Mouse (Mus musculus): ENCODE measurements around the gene Rnf186.
"Not testable (repeated sequence)": the region's sequence is repeated elsewhere in the genome, so short reads cannot be mapped to it uniquely, and the experiment has no call there.

Rnf186 gene

GRCm38 (mm10) chr4:138971371-138971770, 4.5 kb downstream of the Rnf186 start:
- no peak for DNase-seq (ENCODE audit: extremely low read depth, low read depth, low spot score)

- DNase-seq (ENCODE audit: extremely low read depth, low read depth, low spot score) = peak; percentile 77
These were observed 5.4 kb downstream of the Rnf186 start for GRCm38 (mm10) chr4:138972139-138972826.

DNA sequence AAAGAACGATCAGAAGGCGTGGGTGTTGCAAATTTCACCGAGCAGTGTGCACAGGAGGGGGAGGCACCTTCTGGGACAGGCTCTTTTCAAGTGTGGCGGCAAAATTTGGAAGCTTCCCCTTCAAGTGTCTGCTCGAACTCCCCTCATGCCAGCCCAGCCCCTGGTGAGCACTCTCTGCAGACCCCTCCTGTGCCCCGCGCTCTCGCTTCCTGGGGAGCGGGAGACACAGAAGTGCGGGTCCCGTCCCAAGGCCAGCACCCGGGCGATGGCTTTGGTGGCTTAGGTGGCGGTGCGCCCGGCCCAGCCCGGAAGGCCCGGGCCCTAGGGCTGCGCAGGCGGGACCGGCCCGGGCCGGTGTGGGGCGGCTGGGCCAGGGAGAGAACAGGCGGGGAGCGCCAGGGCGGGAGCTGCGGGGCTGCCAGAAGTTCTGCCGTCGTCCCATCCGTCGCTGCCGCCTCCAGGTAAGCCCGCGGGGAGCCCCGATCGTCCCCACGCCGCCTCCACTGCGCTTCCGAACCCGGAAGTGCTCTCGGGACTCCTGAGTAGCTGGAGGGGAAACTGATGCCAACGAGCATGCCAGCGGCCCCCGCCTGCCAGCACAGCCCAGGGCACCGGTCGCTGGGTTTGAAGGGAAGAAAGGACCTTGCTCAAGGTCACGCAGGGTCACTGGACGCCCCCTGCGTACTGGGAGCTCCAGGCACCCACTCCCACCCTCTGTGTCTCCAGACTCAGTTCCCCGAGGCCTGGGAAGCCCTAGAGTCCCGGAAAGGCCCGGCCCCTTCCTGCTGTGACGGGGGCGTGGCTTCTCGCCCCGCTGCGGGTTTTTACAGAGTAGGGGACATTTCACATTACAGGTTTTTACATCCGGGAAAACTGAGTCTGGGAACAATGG, 6.2 kb downstream of the Rnf186 start, which contains the start of gene Tmco4:
Gene Tmco4 (plus strand): TSS at position 62 of the 892 bp plus-strand sequence.
- no peak for DNase-seq (ENCODE audit: extremely low read depth, low read depth, low spot score)

DNA sequence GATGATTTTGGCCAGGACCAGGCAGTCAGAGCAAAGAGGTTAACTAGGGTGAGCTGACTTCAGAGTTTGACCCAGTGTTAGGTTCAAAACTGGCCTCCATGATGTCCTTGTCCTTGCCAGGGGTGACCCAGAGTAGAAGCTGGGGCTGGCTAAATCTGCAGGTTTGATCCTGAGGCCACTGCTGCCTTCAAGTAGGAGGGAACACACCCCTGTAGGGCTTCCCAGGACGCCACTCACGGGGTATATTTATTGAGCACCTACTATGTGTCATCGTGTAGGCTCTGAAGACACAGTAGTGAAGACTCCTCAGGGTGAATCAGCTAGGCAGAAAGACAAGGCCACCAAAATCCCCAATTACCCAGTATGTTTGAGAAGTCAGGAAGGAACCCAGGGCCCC, 6.8 kb downstream of the Rnf186 start:
- no peak for DNase-seq (ENCODE audit: extremely low read depth, low read depth, low spot score)

DNA sequence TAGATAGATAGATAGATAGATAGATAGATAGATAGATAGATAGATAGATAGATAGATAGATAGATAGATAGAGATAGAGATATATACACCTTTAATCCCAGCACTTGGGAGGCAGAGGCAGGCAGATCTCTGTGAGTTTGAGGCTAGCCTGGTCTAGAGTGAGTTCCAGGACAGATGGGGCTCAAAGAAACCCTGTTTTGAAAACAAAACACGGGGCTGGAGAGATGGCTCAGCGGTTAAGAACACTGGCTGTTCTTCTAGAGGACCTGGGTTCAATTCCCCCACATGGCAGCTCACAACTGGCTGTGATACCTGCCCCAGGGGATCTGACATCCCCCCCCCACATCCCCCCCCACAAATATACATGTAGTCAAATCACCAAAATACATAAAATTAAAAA, 7.6 kb downstream of the Rnf186 start:
- DNase-seq (ENCODE audit: extremely low read depth, low read depth, low spot score) = not testable (repeated sequence)

- DNase-seq (ENCODE audit: extremely low read depth, low read depth, low spot score) = no peak
These were observed 8.3 kb downstream of the Rnf186 start for GRCm38 (mm10) chr4:138975194-138975593.

DNA sequence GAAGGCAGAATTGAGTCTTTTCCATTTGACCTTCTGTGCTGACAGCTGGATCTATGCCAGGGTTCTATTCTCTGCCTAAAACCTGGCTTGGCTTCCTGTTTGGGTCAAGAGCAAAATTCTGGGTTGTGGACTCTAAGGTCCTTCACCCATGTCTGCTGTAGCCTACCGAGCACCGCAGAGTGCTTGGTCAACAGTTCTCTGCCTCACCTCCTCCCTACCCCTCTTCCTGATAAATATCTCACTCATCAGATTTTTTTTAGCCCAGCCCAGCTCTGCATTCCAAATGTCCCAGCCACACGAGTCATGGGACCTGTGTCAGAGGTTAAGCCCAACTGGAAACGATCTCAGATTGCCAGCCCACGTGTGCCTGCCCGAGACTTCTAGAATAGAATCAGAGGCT, 9.1 kb downstream of the Rnf186 start:
- DNase-seq (ENCODE audit: extremely low read depth, low read depth, low spot score) = no peak

GRCm38 (mm10) chr4:138980021-138980420, 13.1 kb downstream of the Rnf186 start:
- no peak for DNase-seq (ENCODE audit: extremely low read depth, low read depth, low spot score)

DNA sequence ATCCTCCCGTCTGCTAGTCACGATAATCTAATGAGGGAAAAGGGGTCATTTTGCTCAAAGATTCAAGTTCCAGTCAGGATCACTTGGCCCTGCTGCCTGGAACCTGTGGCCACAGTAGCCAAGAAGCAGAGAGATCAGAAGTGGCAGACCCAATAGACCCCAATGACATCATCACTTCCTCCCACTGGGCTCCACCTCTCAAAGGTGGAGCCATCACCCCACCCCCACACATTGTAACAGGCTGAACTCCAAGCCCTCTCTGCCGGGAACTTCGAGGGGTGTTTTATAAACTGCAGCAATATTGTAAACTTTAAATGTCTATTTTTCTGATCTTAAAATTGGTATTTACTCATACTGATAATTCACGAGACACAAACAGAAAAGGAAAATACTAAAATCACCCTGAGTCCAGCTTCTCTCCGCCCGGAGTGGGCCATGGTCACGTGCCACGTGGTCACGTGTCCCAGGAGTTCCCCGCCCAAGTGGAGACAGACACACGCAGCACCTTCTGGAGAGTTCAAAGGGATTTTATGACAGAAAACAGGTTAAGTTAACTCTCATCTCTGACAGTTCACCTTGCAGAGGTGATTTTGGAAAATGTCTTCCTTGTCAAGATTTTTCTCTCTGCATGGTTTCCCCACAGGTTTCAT, 14.0 kb downstream of the Rnf186 start:
- DNase-seq (ENCODE audit: extremely low read depth, low read depth, low spot score) = no peak

DNA sequence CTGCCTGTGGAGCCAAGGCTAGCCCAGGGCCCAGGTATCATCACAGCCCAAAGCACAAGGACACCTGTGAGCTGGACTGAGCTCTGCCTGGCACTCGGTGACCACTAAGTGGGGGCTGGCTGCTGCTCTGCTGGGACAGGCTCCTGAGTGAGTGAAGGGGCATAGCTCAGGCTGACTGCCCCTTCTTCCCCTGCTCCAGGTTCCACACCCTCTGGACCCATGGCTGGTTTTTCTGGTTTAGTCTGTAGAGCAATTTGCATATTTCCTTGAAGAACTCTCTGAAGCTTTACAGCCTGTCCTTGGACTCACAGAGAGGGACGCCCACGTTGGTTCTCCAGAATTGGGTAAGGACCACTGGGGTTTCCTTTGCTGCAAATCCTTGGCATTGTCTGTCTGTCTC, 16.5 kb downstream of the Rnf186 start:
- DNase-seq (ENCODE audit: extremely low read depth, low read depth, low spot score) = no peak

GRCm38 (mm10) chr4:138984744-138985143, 17.8 kb downstream of the Rnf186 start:
- no peak for DNase-seq (ENCODE audit: extremely low read depth, low read depth, low spot score)

GRCm38 (mm10) chr4:138986280-138986679, 19.4 kb downstream of the Rnf186 start:
- no peak for DNase-seq (ENCODE audit: extremely low read depth, low read depth, low spot score)

GRCm38 (mm10) chr4:138994389-138994788, 27.5 kb downstream of the Rnf186 start:
- DNase-seq (ENCODE audit: extremely low read depth, low read depth, low spot score) = no peak

GRCm38 (mm10) chr4:138996410-138996809, 29.5 kb downstream of the Rnf186 start:
- DNase-seq (ENCODE audit: extremely low read depth, low read depth, low spot score) = no peak

DNA sequence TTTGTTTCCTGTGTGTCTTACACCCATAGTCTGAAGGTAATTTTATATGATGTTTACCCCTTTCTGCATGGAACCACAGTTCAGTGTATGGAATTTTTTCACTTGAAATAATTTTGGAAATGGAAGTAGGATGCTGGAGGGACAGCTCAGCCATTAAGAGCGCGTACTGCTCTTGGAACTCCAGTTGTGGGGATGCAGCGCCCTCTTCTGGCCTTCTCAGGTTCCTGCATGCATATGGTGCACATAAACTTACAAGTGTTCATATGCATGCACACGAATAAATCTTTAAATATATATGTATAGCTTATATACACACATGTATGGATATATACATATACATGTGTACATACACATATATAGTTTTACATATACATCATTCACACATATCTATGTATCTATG, 30.2 kb downstream of the Rnf186 start:
- DNase-seq (ENCODE audit: extremely low read depth, low read depth, low spot score) = no peak

DNA sequence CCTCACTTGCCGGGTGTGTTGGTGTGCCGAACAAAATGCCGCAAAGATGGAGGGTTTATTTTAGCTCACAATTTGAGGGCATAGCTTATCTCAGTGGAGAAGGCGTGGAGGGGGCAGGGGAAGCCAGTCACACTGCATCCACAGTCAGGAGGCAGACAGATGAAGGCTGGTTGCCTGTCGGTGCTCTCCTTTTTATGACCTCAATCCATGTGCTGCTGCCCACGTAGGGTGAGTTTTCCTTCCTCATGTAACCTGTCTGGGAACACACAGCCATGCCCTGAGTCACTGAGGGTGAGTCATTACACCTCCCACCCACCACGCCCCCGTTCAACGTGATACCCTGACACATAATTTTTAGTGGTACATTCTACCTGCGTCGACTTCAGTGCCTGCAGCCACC, 31.7 kb downstream of the Rnf186 start:
- peak; percentile 50 for DNase-seq (ENCODE audit: extremely low read depth, low read depth, low spot score)

GRCm38 (mm10) chr4:139001026-139001425, 34.1 kb downstream of the Rnf186 start:
- no peak for DNase-seq (ENCODE audit: extremely low read depth, low read depth, low spot score)

- DNase-seq (ENCODE audit: extremely low read depth, low read depth, low spot score) = no peak
These were observed 34.5 kb downstream of the Rnf186 start for GRCm38 (mm10) chr4:139001433-139001832.

GRCm38 (mm10) chr4:139004067-139004466, 37.2 kb downstream of the Rnf186 start:
- DNase-seq (ENCODE audit: extremely low read depth, low read depth, low spot score) = no peak

DNA sequence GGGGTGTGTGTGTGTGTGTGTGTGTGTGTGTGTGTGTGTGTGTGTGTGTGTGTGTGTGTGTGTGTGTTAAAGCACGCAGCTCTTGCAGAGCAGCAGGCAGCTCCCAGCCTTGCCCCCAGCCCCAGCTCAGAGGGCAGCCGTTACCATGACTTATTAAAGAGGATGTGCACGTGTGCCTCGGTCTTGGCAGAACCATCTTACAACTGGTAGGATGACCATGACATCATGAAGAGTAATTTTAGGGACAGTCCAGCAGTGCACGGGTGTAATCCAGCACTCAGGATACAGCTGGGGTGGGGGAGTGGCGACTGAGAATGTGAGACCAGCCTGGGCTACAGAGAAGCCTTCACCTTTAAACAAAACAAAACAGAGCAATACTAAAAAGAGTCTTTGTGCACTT, 38.3 kb downstream of the Rnf186 start:
- no peak for DNase-seq (ENCODE audit: extremely low read depth, low read depth, low spot score)

- DNase-seq (ENCODE audit: extremely low read depth, low read depth, low spot score) = no peak
These were observed 40.4 kb downstream of the Rnf186 start for GRCm38 (mm10) chr4:139007353-139007752.

Measured in fat pad, adult 2 months (tissue).